Mouse (Mus musculus) liver, postnatal 0 days (tissue): ENCODE measurements at regions not wholly inside any gene's neighbourhood (a gene's known extent, or its start where the extent isn't known, plus 50 kb on each side); places are given as distances from the start of the nearest gene placed in this dataset.

ENCODE experiments used
- CTCF ChIP-seq: sonication (generic); IDR thresholded peaks from 2 replicates; pipeline ENCODE4 v1.5.1; 2016; ENCODE audit warnings: antibody characterized with exemption, low read depth
- EP300 ChIP-seq: IDR thresholded peaks from 2 replicates; pipeline ENCODE4 v1.6.1; 2016; ENCODE audit warnings: antibody characterized with exemption, low read depth, mild to moderate bottlenecking

DNA sequence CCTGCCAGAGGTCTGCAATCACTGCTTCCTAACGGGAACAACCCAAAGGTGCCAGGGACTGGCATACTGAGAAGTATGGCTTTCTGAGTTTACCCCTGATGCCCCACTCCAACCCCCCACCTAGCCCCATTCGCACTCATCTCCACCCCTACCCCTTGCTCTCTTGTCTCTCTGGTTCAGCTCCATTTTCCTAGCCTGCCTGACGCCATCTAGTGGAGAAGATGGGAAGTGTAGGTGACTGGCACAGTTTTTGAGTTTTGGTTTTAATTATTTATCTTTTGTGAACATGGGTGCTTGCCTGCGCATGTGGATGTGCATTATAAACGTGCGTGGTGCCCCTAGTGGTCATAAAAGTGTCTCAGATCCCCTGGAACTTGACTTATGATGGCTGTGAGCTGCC is 352.3 kb upstream of the Hs6st1 start:
- TF ChIP-seq EP300: no peak
- TF ChIP-seq CTCF: peak; percentile 50
